Mouse (Mus musculus): ENCODE results near the gene Hic2. TPM values are rescaled to one million over a fixed set of nuclear protein-coding genes. Genes with fewer than 3 reads are reported as not detected.

Gene Hic2
- total and polyA plus RNA-seq, 3 experiments, result 5.9 to 9.5 TPM; not detected in 1

GRCm38 (mm10) chr16:17209981-17210838 is 23.2 kb upstream of the Hic2 start:
- H3K9me3 ChIP-seq (replicated peaks; ENCODE audit: insufficient read depth, low read length), result no peaks in the 10 kb centered on the region
- no peak overlapping the region for H3K27ac ChIP-seq (ENCODE audit: control insufficient read depth, low read depth, low read length)
- peaks cover 3% of the 10 kb centered on the region; the same call in 1 of the 2 replicates for H3K79me2 ChIP-seq (ENCODE audit: control insufficient read depth, insufficient read depth, low read length, poor library complexity)
- H3K4me3 ChIP-seq (ENCODE audit: control insufficient read depth in 1 of 2, insufficient read depth in 1 of 2, low read depth in 2 of 2, low read length in 2 of 2), result no peak overlapping the region
- TF ChIP-seq CTCF (IDR thresholded peaks at IDR 0.05 in 2 of 3, conservative IDR thresholded peaks at IDR 0.05 in 1 of 3; ENCODE audit: control insufficient read depth in 1 of 3, insufficient read depth in 1 of 3, low read depth in 2 of 3, low read length in 3 of 3, poor library complexity in 1 of 3, severe bottlenecking in 1 of 3) (peak in 2 of 3 experiments; percentile 29 to 37; a peak in 4 of 6 replicates), ZC3H11A (IDR thresholded peaks at IDR 0.05; ENCODE audit: low read depth, low read length) (no peak), KAT2A (conservative IDR thresholded peaks at IDR 0.05; ENCODE audit: low read depth, low read length) (no peak), ELF1 (IDR thresholded peaks at IDR 0.05; ENCODE audit: low read depth, low read length) (no peak), CHD2 (IDR thresholded peaks at IDR 0.05; ENCODE audit: low read length) (no peak)
- DNase-seq (ENCODE audit: low read depth, low spot score), result no peak
- H3K36me3 ChIP-seq (ENCODE audit: control insufficient read depth in 1 of 2, insufficient read depth in 2 of 2, low read length in 2 of 2), result 0 out of 4 replicates have a peak, but pooled peaks cover 0 to 3% of the 10 kb centered on the region in 2 experiments
- no peaks in the 10 kb centered on the region for H3K27me3 ChIP-seq (ENCODE audit: control insufficient read depth in 1 of 2, insufficient read depth in 2 of 2, low read length in 2 of 2)
- peaks cover under 1 to 7% of the 10 kb centered on the region in 2 experiments; a peak in 1 of 4 replicates for H3K4me1 ChIP-seq (ENCODE audit: control insufficient read depth in 1 of 2, insufficient read depth in 2 of 2, low read length in 2 of 2)
- H3K9ac ChIP-seq (ENCODE audit: control insufficient read depth, low read depth, low read length, poor library complexity, severe bottlenecking), result no peak overlapping the region

GRCm38 (mm10) chr16:17216934-17217633 is 16.3 kb upstream of the Hic2 start:
- no peaks in the 10 kb centered on the region; a peak in 2 of 4 replicates for H3K4me1 ChIP-seq (ENCODE audit: control insufficient read depth in 1 of 2, insufficient read depth in 2 of 2, low read length in 2 of 2)

GRCm38 (mm10) chr16:17220127-17220733 is 13.1 kb upstream of the Hic2 start:
- no peak overlapping the region for H3K27ac ChIP-seq (ENCODE audit: control insufficient read depth, low read depth, low read length)
- no peaks in the 10 kb centered on the region for H3K9me3 ChIP-seq (replicated peaks; ENCODE audit: insufficient read depth, low read length)
- DNase-seq (ENCODE audit: low read depth, low spot score), result no peak
- peaks cover 0 to under 1% of the 10 kb centered on the region in 2 experiments; a peak in 2 of 4 replicates for H3K4me1 ChIP-seq (ENCODE audit: control insufficient read depth in 1 of 2, insufficient read depth in 2 of 2, low read length in 2 of 2)
- H3K27me3 ChIP-seq (ENCODE audit: control insufficient read depth in 1 of 2, insufficient read depth in 2 of 2, low read length in 2 of 2), result no peaks in the 10 kb centered on the region
- H3K36me3 ChIP-seq (ENCODE audit: control insufficient read depth in 1 of 2, insufficient read depth in 2 of 2, low read length in 2 of 2), result no peaks in the 10 kb centered on the region
- no peak overlapping the region for H3K4me3 ChIP-seq (ENCODE audit: control insufficient read depth in 1 of 2, insufficient read depth in 1 of 2, low read depth in 2 of 2, low read length in 2 of 2)
- H3K9ac ChIP-seq (ENCODE audit: control insufficient read depth, low read depth, low read length, poor library complexity, severe bottlenecking), result no peak overlapping the region
- TF ChIP-seq POLR2A (IDR thresholded peaks at IDR 0.05; ENCODE audit: control insufficient read depth in 1 of 2, insufficient read depth in 1 of 2, low read depth in 1 of 2, low read length in 2 of 2, poor library complexity in 1 of 2) (no peak), SIN3A (IDR thresholded peaks at IDR 0.05; ENCODE audit: low read length) (no peak), RCOR1 (IDR thresholded peaks at IDR 0.05; ENCODE audit: low read depth, low read length) (no peak), EP300 (IDR thresholded peaks at IDR 0.05; ENCODE audit: low read depth in 1 of 2, low read length in 2 of 2) (no peak), POLR2AphosphoS2 (IDR thresholded peaks at IDR 0.05; ENCODE audit: low read length) (no peak), E2F4 (IDR thresholded peaks at IDR 0.05; ENCODE audit: borderline replicate concordance, low read depth, low read length) (no peak), POLR2AphosphoS5 (IDR thresholded peaks at IDR 0.05; ENCODE audit: borderline replicate concordance, low read depth, low read length) (no peak), GATA1 (IDR thresholded peaks at IDR 0.05; ENCODE audit: low read depth, low read length) (no peak), ZKSCAN1 (IDR thresholded peaks at IDR 0.05; ENCODE audit: low read depth, low read length) (no peak), TAL1 (IDR thresholded peaks at IDR 0.05; ENCODE audit: low read length) (no peak), CTCF (IDR thresholded peaks at IDR 0.05 in 2 of 3, conservative IDR thresholded peaks at IDR 0.05 in 1 of 3; ENCODE audit: control insufficient read depth in 1 of 3, insufficient read depth in 1 of 3, low read depth in 2 of 3, low read length in 3 of 3, poor library complexity in 1 of 3, severe bottlenecking in 1 of 3) (no peak), GABPA (IDR thresholded peaks at IDR 0.05; ENCODE audit: low read depth, low read length) (no peak), MAX (IDR thresholded peaks at IDR 0.05; ENCODE audit: low read length) (no peak)
- no peaks in the 10 kb centered on the region for H3K79me2 ChIP-seq (ENCODE audit: control insufficient read depth, insufficient read depth, low read length, poor library complexity)

More at GRCm38 (mm10) chr16:17216934-17217633, 16.3 kb upstream of the Hic2 start:
- no peak for DNase-seq (ENCODE audit: low read depth, low spot score)
- TF ChIP-seq CTCF (IDR thresholded peaks at IDR 0.05 in 2 of 3, conservative IDR thresholded peaks at IDR 0.05 in 1 of 3; ENCODE audit: control insufficient read depth in 1 of 3, insufficient read depth in 1 of 3, low read depth in 2 of 3, low read length in 3 of 3, poor library complexity in 1 of 3, severe bottlenecking in 1 of 3) (no peak), GATA1 (IDR thresholded peaks at IDR 0.05; ENCODE audit: low read depth, low read length) (no peak)
- no peak overlapping the region for H3K4me3 ChIP-seq (ENCODE audit: control insufficient read depth in 1 of 2, insufficient read depth in 1 of 2, low read depth in 2 of 2, low read length in 2 of 2)
- H3K27me3 ChIP-seq (ENCODE audit: control insufficient read depth in 1 of 2, insufficient read depth in 2 of 2, low read length in 2 of 2), result no peaks in the 10 kb centered on the region
- no peak overlapping the region for H3K9ac ChIP-seq (ENCODE audit: control insufficient read depth, low read depth, low read length, poor library complexity, severe bottlenecking)
- H3K79me2 ChIP-seq (ENCODE audit: control insufficient read depth, insufficient read depth, low read length, poor library complexity), result no peaks in the 10 kb centered on the region
- H3K9me3 ChIP-seq (replicated peaks; ENCODE audit: insufficient read depth, low read length), result no peaks in the 10 kb centered on the region
- no peak overlapping the region for H3K27ac ChIP-seq (ENCODE audit: control insufficient read depth, low read depth, low read length)
- H3K36me3 ChIP-seq (ENCODE audit: control insufficient read depth in 1 of 2, insufficient read depth in 2 of 2, low read length in 2 of 2), result no peaks in the 10 kb centered on the region
